Mouse (Mus musculus): ENCODE results near the gene Cyp2d12. TPM values are rescaled to one million over a fixed set of nuclear protein-coding genes. Genes with fewer than 3 reads are reported as not detected.
"Not testable (repeated sequence)": the region's sequence is repeated elsewhere in the genome, so short reads cannot be mapped to it uniquely, and the experiment has no call there.

Cyp2d12 gene
- total and polyA plus RNA-seq, 3 experiments = not detected

GRCm38 (mm10) chr15:82507740-82508139, 47.1 kb upstream of the Cyp2d12 start:
- peak; percentile 15 for DNase-seq (ENCODE audit: low read depth, low spot score)
- not testable (repeated sequence) for H3K27me3 ChIP-seq (ENCODE audit: control insufficient read depth in 1 of 2, insufficient read depth in 2 of 2, low read length in 2 of 2); H3K79me2 ChIP-seq (ENCODE audit: control insufficient read depth, insufficient read depth, low read length, poor library complexity); H3K27ac ChIP-seq (ENCODE audit: control insufficient read depth, low read depth, low read length); H3K36me3 ChIP-seq (ENCODE audit: control insufficient read depth in 1 of 2, insufficient read depth in 2 of 2, low read length in 2 of 2); H3K4me3 ChIP-seq (ENCODE audit: control insufficient read depth in 1 of 2, insufficient read depth in 1 of 2, low read depth in 2 of 2, low read length in 2 of 2); H3K4me1 ChIP-seq (ENCODE audit: control insufficient read depth in 1 of 2, insufficient read depth in 2 of 2, low read length in 2 of 2); H3K9me3 ChIP-seq (replicated peaks; ENCODE audit: insufficient read depth, low read length); H3K9ac ChIP-seq (ENCODE audit: control insufficient read depth, low read depth, low read length, poor library complexity, severe bottlenecking)
- peak in 2 of 3 experiments; percentile 35 to 48; a peak in 4 of 6 replicates for TF ChIP-seq CTCF (IDR thresholded peaks at IDR 0.05 in 2 of 3, conservative IDR thresholded peaks at IDR 0.05 in 1 of 3; ENCODE audit: control insufficient read depth in 1 of 3, insufficient read depth in 1 of 3, low read depth in 2 of 3, low read length in 3 of 3, poor library complexity in 1 of 3, severe bottlenecking in 1 of 3)
- peak; percentile 60 for TF ChIP-seq SMC3 (IDR thresholded peaks at IDR 0.05; ENCODE audit: low read depth, low read length)
- TF ChIP-seq RAD21 (IDR thresholded peaks at IDR 0.05; ENCODE audit: low read depth, low read length) = peak; percentile 22
- peak; percentile 19; the same call in 1 of the 2 replicates for TF ChIP-seq ZC3H11A (IDR thresholded peaks at IDR 0.05; ENCODE audit: low read depth, low read length)

- not testable (repeated sequence) for H3K79me2 ChIP-seq (ENCODE audit: control insufficient read depth, insufficient read depth, low read length, poor library complexity); DNase-seq (ENCODE audit: low read depth, low spot score); H3K36me3 ChIP-seq (ENCODE audit: control insufficient read depth in 1 of 2, insufficient read depth in 2 of 2, low read length in 2 of 2); H3K27ac ChIP-seq (ENCODE audit: control insufficient read depth, low read depth, low read length); H3K4me1 ChIP-seq (ENCODE audit: control insufficient read depth in 1 of 2, insufficient read depth in 2 of 2, low read length in 2 of 2); H3K27me3 ChIP-seq (ENCODE audit: control insufficient read depth in 1 of 2, insufficient read depth in 2 of 2, low read length in 2 of 2); H3K9ac ChIP-seq (ENCODE audit: control insufficient read depth, low read depth, low read length, poor library complexity, severe bottlenecking); H3K4me3 ChIP-seq (ENCODE audit: control insufficient read depth in 1 of 2, insufficient read depth in 1 of 2, low read depth in 2 of 2, low read length in 2 of 2); H3K9me3 ChIP-seq (replicated peaks; ENCODE audit: insufficient read depth, low read length)
Measured at GRCm38 (mm10) chr15:82509495-82509894, 45.4 kb upstream of the Cyp2d12 start.

GRCm38 (mm10) chr15:82510500-82510899, 44.4 kb upstream of the Cyp2d12 start:
- not testable (repeated sequence) for H3K79me2 ChIP-seq (ENCODE audit: control insufficient read depth, insufficient read depth, low read length, poor library complexity); H3K9me3 ChIP-seq (replicated peaks; ENCODE audit: insufficient read depth, low read length); H3K9ac ChIP-seq (ENCODE audit: control insufficient read depth, low read depth, low read length, poor library complexity, severe bottlenecking); H3K27me3 ChIP-seq (ENCODE audit: control insufficient read depth in 1 of 2, insufficient read depth in 2 of 2, low read length in 2 of 2); DNase-seq (ENCODE audit: low read depth, low spot score); H3K4me3 ChIP-seq (ENCODE audit: control insufficient read depth in 1 of 2, insufficient read depth in 1 of 2, low read depth in 2 of 2, low read length in 2 of 2); H3K27ac ChIP-seq (ENCODE audit: control insufficient read depth, low read depth, low read length); H3K4me1 ChIP-seq (ENCODE audit: control insufficient read depth in 1 of 2, insufficient read depth in 2 of 2, low read length in 2 of 2); H3K36me3 ChIP-seq (ENCODE audit: control insufficient read depth in 1 of 2, insufficient read depth in 2 of 2, low read length in 2 of 2)

- H3K4me1 ChIP-seq (ENCODE audit: control insufficient read depth in 1 of 2, insufficient read depth in 2 of 2, low read length in 2 of 2); H3K27ac ChIP-seq (ENCODE audit: control insufficient read depth, low read depth, low read length); H3K9me3 ChIP-seq (replicated peaks; ENCODE audit: insufficient read depth, low read length); H3K27me3 ChIP-seq (ENCODE audit: control insufficient read depth in 1 of 2, insufficient read depth in 2 of 2, low read length in 2 of 2); H3K9ac ChIP-seq (ENCODE audit: control insufficient read depth, low read depth, low read length, poor library complexity, severe bottlenecking); DNase-seq (ENCODE audit: low read depth, low spot score); H3K36me3 ChIP-seq (ENCODE audit: control insufficient read depth in 1 of 2, insufficient read depth in 2 of 2, low read length in 2 of 2); H3K79me2 ChIP-seq (ENCODE audit: control insufficient read depth, insufficient read depth, low read length, poor library complexity); H3K4me3 ChIP-seq (ENCODE audit: control insufficient read depth in 1 of 2, insufficient read depth in 1 of 2, low read depth in 2 of 2, low read length in 2 of 2): not testable (repeated sequence)
Measured at GRCm38 (mm10) chr15:82512111-82512510, 42.8 kb upstream of the Cyp2d12 start.

- not testable (repeated sequence) for H3K4me3 ChIP-seq (ENCODE audit: control insufficient read depth in 1 of 2, insufficient read depth in 1 of 2, low read depth in 2 of 2, low read length in 2 of 2); H3K4me1 ChIP-seq (ENCODE audit: control insufficient read depth in 1 of 2, insufficient read depth in 2 of 2, low read length in 2 of 2); H3K27me3 ChIP-seq (ENCODE audit: control insufficient read depth in 1 of 2, insufficient read depth in 2 of 2, low read length in 2 of 2); H3K36me3 ChIP-seq (ENCODE audit: control insufficient read depth in 1 of 2, insufficient read depth in 2 of 2, low read length in 2 of 2); H3K9ac ChIP-seq (ENCODE audit: control insufficient read depth, low read depth, low read length, poor library complexity, severe bottlenecking); H3K79me2 ChIP-seq (ENCODE audit: control insufficient read depth, insufficient read depth, low read length, poor library complexity); H3K9me3 ChIP-seq (replicated peaks; ENCODE audit: insufficient read depth, low read length); H3K27ac ChIP-seq (ENCODE audit: control insufficient read depth, low read depth, low read length); DNase-seq (ENCODE audit: low read depth, low spot score)
Measured at GRCm38 (mm10) chr15:82516174-82516573, 38.7 kb upstream of the Cyp2d12 start.

- not testable (repeated sequence) for DNase-seq (ENCODE audit: low read depth, low spot score); H3K4me1 ChIP-seq (ENCODE audit: control insufficient read depth in 1 of 2, insufficient read depth in 2 of 2, low read length in 2 of 2); H3K27ac ChIP-seq (ENCODE audit: control insufficient read depth, low read depth, low read length); H3K27me3 ChIP-seq (ENCODE audit: control insufficient read depth in 1 of 2, insufficient read depth in 2 of 2, low read length in 2 of 2); H3K36me3 ChIP-seq (ENCODE audit: control insufficient read depth in 1 of 2, insufficient read depth in 2 of 2, low read length in 2 of 2); H3K9me3 ChIP-seq (replicated peaks; ENCODE audit: insufficient read depth, low read length); H3K79me2 ChIP-seq (ENCODE audit: control insufficient read depth, insufficient read depth, low read length, poor library complexity); H3K4me3 ChIP-seq (ENCODE audit: control insufficient read depth in 1 of 2, insufficient read depth in 1 of 2, low read depth in 2 of 2, low read length in 2 of 2); H3K9ac ChIP-seq (ENCODE audit: control insufficient read depth, low read depth, low read length, poor library complexity, severe bottlenecking)
Measured at GRCm38 (mm10) chr15:82527371-82527770, 27.5 kb upstream of the Cyp2d12 start.

- not testable (repeated sequence) for H3K27me3 ChIP-seq (ENCODE audit: control insufficient read depth in 1 of 2, insufficient read depth in 2 of 2, low read length in 2 of 2); H3K9ac ChIP-seq (ENCODE audit: control insufficient read depth, low read depth, low read length, poor library complexity, severe bottlenecking); DNase-seq (ENCODE audit: low read depth, low spot score); H3K36me3 ChIP-seq (ENCODE audit: control insufficient read depth in 1 of 2, insufficient read depth in 2 of 2, low read length in 2 of 2); H3K9me3 ChIP-seq (replicated peaks; ENCODE audit: insufficient read depth, low read length); H3K4me1 ChIP-seq (ENCODE audit: control insufficient read depth in 1 of 2, insufficient read depth in 2 of 2, low read length in 2 of 2); H3K79me2 ChIP-seq (ENCODE audit: control insufficient read depth, insufficient read depth, low read length, poor library complexity); H3K4me3 ChIP-seq (ENCODE audit: control insufficient read depth in 1 of 2, insufficient read depth in 1 of 2, low read depth in 2 of 2, low read length in 2 of 2); H3K27ac ChIP-seq (ENCODE audit: control insufficient read depth, low read depth, low read length)
Measured at GRCm38 (mm10) chr15:82532721-82533120, 22.2 kb upstream of the Cyp2d12 start.
